Mouse (Mus musculus): ENCODE data around the gene P2rx7. TPM values are rescaled to one million over a fixed set of nuclear protein-coding genes. Genes with fewer than 3 reads are reported as not detected.
"Not testable (repeated sequence)": the region's sequence is repeated elsewhere in the genome, so short reads cannot be mapped to it uniquely, and the experiment has no call there.

Gene P2rx7
- polyA plus RNA-seq, 1 experiment, result 2.2 TPM

- Histone ChIP-seq H3K4me2 (ENCODE audit: low read depth) (no peak overlapping the region), H3ac (ENCODE audit: control insufficient read depth, insufficient read length) (no peak overlapping the region), H3K27me3 (ENCODE audit: control insufficient read depth, insufficient read depth, insufficient read length) (no peaks in the 10 kb centered on the region), H3K79me2 (ENCODE audit: control insufficient read depth, insufficient read depth) (no peaks in the 10 kb centered on the region), H3K4me3 (no peak overlapping the region), H3K36me3 (ENCODE audit: control insufficient read depth, insufficient read depth) (no peaks in the 10 kb centered on the region)
- no peak for TF ChIP-seq E2F4 (IDR thresholded peaks at IDR 0.05; ENCODE audit: insufficient read depth)
These were observed 21.3 kb downstream of the P2rx7 start for GRCm38 (mm10) chr5:122665036-122665435.

- no peak overlapping the region for H3K4me3 ChIP-seq
- H3K36me3 ChIP-seq (ENCODE audit: control insufficient read depth, insufficient read depth), result no peaks in the 10 kb centered on the region
- H3K27me3 ChIP-seq (ENCODE audit: control insufficient read depth, insufficient read depth, insufficient read length), result no peaks in the 10 kb centered on the region
- H3K79me2 ChIP-seq (ENCODE audit: control insufficient read depth, insufficient read depth), result no peaks in the 10 kb centered on the region
- no peak for TF ChIP-seq SRF (IDR thresholded peaks at IDR 0.05; ENCODE audit: control insufficient read depth, insufficient read length, low read depth)
- no peak for TF ChIP-seq TCF12 (IDR thresholded peaks at IDR 0.05; ENCODE audit: insufficient read depth, poor library complexity, severe bottlenecking)
- TF ChIP-seq CEBPB (IDR thresholded peaks at IDR 0.05; ENCODE audit: insufficient read depth, poor library complexity, severe bottlenecking), result peak; percentile 85
- TF ChIP-seq REST (IDR thresholded peaks at IDR 0.05; ENCODE audit: insufficient read depth, insufficient read length), result no peak
- TF ChIP-seq TCF3 (IDR thresholded peaks at IDR 0.05; ENCODE audit: insufficient read length, low read depth), result no peak
- no peak overlapping the region for H3K4me2 ChIP-seq (ENCODE audit: low read depth)
- H3ac ChIP-seq (ENCODE audit: control insufficient read depth, insufficient read length), result no peak overlapping the region
These were observed 25.5 kb downstream of the P2rx7 start for GRCm38 (mm10) chr5:122668981-122669897.

- H3K79me2 ChIP-seq (ENCODE audit: control insufficient read depth, insufficient read depth); H3K4me3 ChIP-seq; H3K36me3 ChIP-seq (ENCODE audit: control insufficient read depth, insufficient read depth); H3K27me3 ChIP-seq (ENCODE audit: control insufficient read depth, insufficient read depth, insufficient read length); H3ac ChIP-seq (ENCODE audit: control insufficient read depth, insufficient read length); H3K4me2 ChIP-seq (ENCODE audit: low read depth): not testable (repeated sequence)
These were observed 27.9 kb downstream of the P2rx7 start for GRCm38 (mm10) chr5:122671641-122672040.

GRCm38 (mm10) chr5:122672298-122672697 lies 28.6 kb downstream of the P2rx7 start:
- no peak overlapping the region for H3K4me2 ChIP-seq (ENCODE audit: low read depth)
- no peaks in the 10 kb centered on the region for H3K79me2 ChIP-seq (ENCODE audit: control insufficient read depth, insufficient read depth)
- no peaks in the 10 kb centered on the region for H3K27me3 ChIP-seq (ENCODE audit: control insufficient read depth, insufficient read depth, insufficient read length)
- no peaks in the 10 kb centered on the region for H3K36me3 ChIP-seq (ENCODE audit: control insufficient read depth, insufficient read depth)
- no peak for TF ChIP-seq MAX (IDR thresholded peaks at IDR 0.05; ENCODE audit: low read depth)
- TF ChIP-seq E2F4 (IDR thresholded peaks at IDR 0.05; ENCODE audit: insufficient read depth), result no peak
- TF ChIP-seq USF1 (IDR thresholded peaks at IDR 0.05; ENCODE audit: low read depth), result no peak
- TF ChIP-seq CEBPB (IDR thresholded peaks at IDR 0.05; ENCODE audit: insufficient read depth, poor library complexity, severe bottlenecking), result no peak
- TF ChIP-seq TCF3 (IDR thresholded peaks at IDR 0.05; ENCODE audit: insufficient read length, low read depth), result no peak
- TF ChIP-seq MYOD1 (IDR thresholded peaks at IDR 0.05; ENCODE audit: control insufficient read depth in 1 of 3, insufficient read length in 2 of 3, low read depth in 2 of 3), result no peak
- TF ChIP-seq SRF (IDR thresholded peaks at IDR 0.05; ENCODE audit: control insufficient read depth, insufficient read length, low read depth), result no peak
- TF ChIP-seq POLR2AphosphoS2 (IDR thresholded peaks at IDR 0.05; ENCODE audit: insufficient read length, low read depth), result no peak
- no peak for TF ChIP-seq POLR2A (IDR thresholded peaks at IDR 0.05; ENCODE audit: insufficient read length, low read depth)
- H3K4me3 ChIP-seq, result no peak overlapping the region
- H3ac ChIP-seq (ENCODE audit: control insufficient read depth, insufficient read length), result no peak overlapping the region

GRCm38 (mm10) chr5:122676002-122676401 lies 32.3 kb downstream of the P2rx7 start:
- no peak overlapping the region for H3K4me2 ChIP-seq (ENCODE audit: low read depth)
- no peaks in the 10 kb centered on the region for H3K79me2 ChIP-seq (ENCODE audit: control insufficient read depth, insufficient read depth)
- H3ac ChIP-seq (ENCODE audit: control insufficient read depth, insufficient read length), result no peak overlapping the region
- no peaks in the 10 kb centered on the region for H3K36me3 ChIP-seq (ENCODE audit: control insufficient read depth, insufficient read depth)
- no peak for TF ChIP-seq MAX (IDR thresholded peaks at IDR 0.05; ENCODE audit: low read depth)
- no peak overlapping the region for H3K4me3 ChIP-seq
- H3K27me3 ChIP-seq (ENCODE audit: control insufficient read depth, insufficient read depth, insufficient read length), result no peaks in the 10 kb centered on the region

GRCm38 (mm10) chr5:122677983-122678382 lies 34.3 kb downstream of the P2rx7 start:
- no peak overlapping the region for H3ac ChIP-seq (ENCODE audit: control insufficient read depth, insufficient read length)
- H3K4me3 ChIP-seq, result no peak overlapping the region
- H3K79me2 ChIP-seq (ENCODE audit: control insufficient read depth, insufficient read depth), result no peaks in the 10 kb centered on the region

More at GRCm38 (mm10) chr5:122677983-122678382, 34.3 kb downstream of the P2rx7 start:
- TF ChIP-seq E2F4 (IDR thresholded peaks at IDR 0.05; ENCODE audit: insufficient read depth) (no peak), REST (IDR thresholded peaks at IDR 0.05; ENCODE audit: insufficient read depth, insufficient read length) (no peak), CEBPB (IDR thresholded peaks at IDR 0.05; ENCODE audit: insufficient read depth, poor library complexity, severe bottlenecking) (no peak), POLR2AphosphoS2 (IDR thresholded peaks at IDR 0.05; ENCODE audit: insufficient read length, low read depth) (no peak), TCF3 (IDR thresholded peaks at IDR 0.05; ENCODE audit: insufficient read length, low read depth) (no peak), USF1 (IDR thresholded peaks at IDR 0.05; ENCODE audit: low read depth) (no peak), MYOG (IDR thresholded peaks at IDR 0.05; ENCODE audit: control insufficient read depth in 1 of 3, insufficient read depth in 1 of 3, insufficient read length in 2 of 3, low read depth in 2 of 3) (no peak)
- Histone ChIP-seq H3K4me2 (ENCODE audit: low read depth) (no peak overlapping the region), H3K27me3 (ENCODE audit: control insufficient read depth, insufficient read depth, insufficient read length) (no peaks in the 10 kb centered on the region), H3K36me3 (ENCODE audit: control insufficient read depth, insufficient read depth) (no peaks in the 10 kb centered on the region)

Data from myocyte (in vitro differentiated cells).